Mouse (Mus musculus) gastrocnemius, postnatal 36 days (tissue): ENCODE results near the gene Tnnt1. TPM values are rescaled to one million over a fixed set of nuclear protein-coding genes. Genes with fewer than 3 reads are reported as not detected.
A peak's percentile ranks its signal among the peaks of the same experiment; 100 is the strongest.

Experiments
- DNase-seq, 2 experiments: peaks; one replicate each; pipeline ENCODE4 v3.0.0; 2022
- intact Hi-C: fragments of 180-260 bp; cut with DNase I; formaldehyde crosslinking; loops from one replicate; pipeline ENCODE4 v1.15.1; 2025
- total RNA-seq, 2 experiments: library from RNA; stranded (reverse); gene quantifications; 2 replicates each; pipeline ENCODE4 v1.2.3; 2021

The Tnnt1 gene
- total RNA-seq, 2 experiments from 2014 or later, result 181 to 818 TPM

GRCm38 (mm10) chr7:4523205-4524130 lies 7.3 kb upstream of the Tnnt1 start:
- no peak for DNase-seq
- intact Hi-C loops, result no loop called here

- no peak for DNase-seq
- intact Hi-C loops, result no loop called here
Measured at GRCm38 (mm10) chr7:4522292-4522691, 6.1 kb upstream of the Tnnt1 start.

GRCm38 (mm10) chr7:4521231-4522003 lies 5.2 kb upstream of the Tnnt1 start:
- DNase-seq, result no peak
- intact Hi-C loops, result no loop called here

DNA sequence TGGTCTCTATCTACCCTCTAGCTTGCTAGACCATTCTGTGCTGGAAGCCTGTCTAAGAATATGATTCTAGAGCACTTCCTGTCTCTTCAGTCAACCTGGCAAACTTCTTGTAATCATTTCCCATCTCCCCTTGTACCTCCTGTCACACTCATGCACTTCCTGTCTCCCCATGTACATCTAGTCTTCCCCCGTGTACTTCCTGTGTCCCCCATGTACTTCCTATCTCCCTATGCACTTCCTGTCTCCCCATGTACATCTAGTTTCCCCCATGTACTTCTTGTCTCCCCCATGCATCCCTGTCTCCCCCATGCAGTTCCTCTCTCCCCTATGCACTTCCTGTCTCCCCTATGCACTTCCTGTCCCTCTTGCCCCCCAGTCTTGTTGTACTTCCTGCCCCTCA lies 2.3 kb upstream of the Tnnt1 start:
- intact Hi-C loops, result no loop called here
- DNase-seq, result no peak

- intact Hi-C loops, result no loop called here
- no peak for DNase-seq
Measured at GRCm38 (mm10) chr7:4515853-4516252, 329 bp downstream of the Tnnt1 start.

DNA sequence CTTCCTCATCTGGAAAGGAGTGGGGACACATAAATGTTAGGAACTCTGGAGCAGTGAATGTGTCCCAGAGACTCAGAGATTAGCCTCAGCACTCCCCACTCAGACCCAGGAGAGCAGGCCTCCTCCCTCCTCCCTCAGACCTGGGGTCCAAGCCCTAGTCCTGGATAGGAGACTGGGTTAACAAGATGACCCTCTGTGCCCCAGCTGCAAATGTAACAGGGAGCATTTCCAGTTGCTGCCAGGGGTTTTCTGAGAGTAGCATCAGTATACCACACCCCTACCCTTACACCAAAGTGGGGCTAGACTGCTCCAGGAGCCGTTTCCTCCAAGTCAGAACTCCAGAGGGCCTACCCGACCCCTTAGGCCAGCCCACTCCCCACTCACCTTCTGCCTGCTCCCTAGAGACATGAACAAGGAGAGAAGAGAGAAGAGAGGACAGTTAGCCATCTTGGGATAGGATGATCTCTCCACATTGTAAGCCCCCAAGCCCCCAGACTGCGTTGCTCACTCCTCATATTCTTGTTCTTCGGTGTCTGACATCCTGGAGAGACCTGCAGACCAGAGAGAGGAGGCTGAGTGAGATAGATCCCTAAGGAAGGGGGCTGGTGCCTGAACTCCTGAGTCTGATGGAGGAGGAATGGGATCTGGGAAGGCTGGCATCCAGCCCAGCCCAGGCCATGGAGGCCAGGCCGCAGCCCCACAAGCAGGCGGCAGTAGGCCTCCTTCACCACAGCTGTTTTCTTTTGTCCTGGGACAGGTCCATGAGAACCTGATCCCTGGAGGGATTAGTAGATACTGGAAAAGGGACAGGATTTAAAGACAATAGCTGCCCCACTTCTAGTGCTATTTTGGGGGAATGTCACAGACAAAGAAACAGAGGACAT lies 2.1 kb downstream of the Tnnt1 start:
- intact Hi-C loops, result no loop called here
- no peak for DNase-seq

DNA sequence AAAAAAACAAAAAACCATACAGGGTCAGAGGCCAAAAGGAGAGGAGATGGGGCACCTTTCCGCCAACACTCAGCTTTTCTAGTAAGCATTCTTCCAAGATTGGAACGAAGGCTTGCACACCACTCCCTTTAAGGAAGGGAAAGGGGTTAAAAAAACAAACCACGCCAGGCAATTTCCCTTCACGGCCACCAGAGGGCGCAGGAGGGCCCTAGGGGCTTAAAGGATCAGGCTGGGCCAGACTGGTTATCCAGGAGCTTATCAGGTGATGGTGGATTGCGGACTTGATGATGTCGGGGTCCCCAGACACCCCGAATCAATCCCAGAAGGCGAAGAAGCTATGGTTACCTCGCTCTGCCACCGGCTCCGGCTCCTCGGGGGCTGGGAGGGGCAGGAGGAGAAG lies 2.9 kb downstream of the Tnnt1 start:
- DNase-seq, result no peak

GRCm38 (mm10) chr7:4511489-4512224 lies 4.5 kb downstream of the Tnnt1 start:
- intact Hi-C loops, result no loop called here
- DNase-seq, result no peak

More for the DNA sequence above, 2.9 kb downstream of the Tnnt1 start:
- intact Hi-C loops, result no loop called here

GRCm38 (mm10) chr7:4509863-4510608 lies 6.1 kb downstream of the Tnnt1 start:
- peak in 1 of 2 experiments; percentile 57 for DNase-seq

GRCm38 (mm10) chr7:4508739-4509116 lies 7.5 kb downstream of the Tnnt1 start:
- no peak for DNase-seq
- intact Hi-C loops, result loop anchor here (10.0 kb wide), 1 partner anchor 364 kb away; no protein-coding TSS in a partner anchor

More at GRCm38 (mm10) chr7:4509863-4510608, 6.1 kb downstream of the Tnnt1 start:
- intact Hi-C loops, result loop anchor here (10.0 kb wide), 1 partner anchor 365 kb away; no protein-coding TSS in a partner anchor

DNA sequence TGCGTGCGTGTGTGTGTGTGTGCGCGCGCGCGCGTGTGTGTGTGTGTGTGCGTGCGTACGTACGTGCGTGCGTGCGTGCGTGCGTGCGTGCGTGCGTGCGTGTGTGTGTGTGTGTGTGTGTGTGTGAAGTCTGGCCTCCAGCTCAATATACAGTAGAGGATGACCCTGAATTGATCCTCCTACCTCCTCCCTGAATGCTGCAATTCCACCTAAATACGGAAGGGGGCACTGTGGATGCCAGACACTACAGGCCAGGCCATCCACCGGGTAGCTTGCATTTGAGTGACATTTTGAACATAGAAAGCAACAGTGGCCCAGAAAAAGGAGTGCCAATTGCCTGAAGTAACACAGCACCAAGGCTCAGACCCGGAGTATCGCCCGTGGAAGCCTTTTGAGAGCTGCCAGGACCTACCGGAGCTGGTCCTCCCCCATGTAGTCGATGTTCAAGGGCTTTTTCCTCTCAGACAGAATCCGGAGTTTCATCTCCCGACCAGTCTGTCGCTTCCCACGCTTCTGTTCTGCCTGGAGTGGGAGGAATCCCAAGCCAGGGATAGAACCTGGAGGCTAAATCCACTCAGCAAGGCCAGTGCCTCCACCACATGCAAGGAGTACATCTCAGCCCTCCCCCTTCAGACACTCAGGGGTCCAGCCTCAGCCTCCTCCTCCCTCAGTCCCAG lies 8.0 kb downstream of the Tnnt1 start:
- no peak for DNase-seq
- intact Hi-C loops, result loop anchor here (10.0 kb wide), 1 partner anchor 363 kb away; no protein-coding TSS in a partner anchor

GRCm38 (mm10) chr7:4507220-4507619 lies 9.0 kb downstream of the Tnnt1 start:
- intact Hi-C loops, result loop anchor here (10.0 kb wide), 1 partner anchor 362 kb away; no protein-coding TSS in a partner anchor
- no peak for DNase-seq

GRCm38 (mm10) chr7:4504646-4505435 lies 11.3 kb downstream of the Tnnt1 start:
- intact Hi-C loops, result loop anchor here (10.0 kb wide), 1 partner anchor 360 kb away; no protein-coding TSS in a partner anchor

GRCm38 (mm10) chr7:4503858-4504257 lies 12.3 kb downstream of the Tnnt1 start:
- DNase-seq, result no peak
- intact Hi-C loops, result loop anchor here (10.0 kb wide), 1 partner anchor 359 kb away; no protein-coding TSS in a partner anchor

More at GRCm38 (mm10) chr7:4504646-4505435, 11.3 kb downstream of the Tnnt1 start:
- DNase-seq, result no peak

- DNase-seq, result no peak
- intact Hi-C loops, result loop anchor here (10.0 kb wide), 1 partner anchor 358 kb away; no protein-coding TSS in a partner anchor
Measured at GRCm38 (mm10) chr7:4503100-4503499, 13.1 kb downstream of the Tnnt1 start.

DNA sequence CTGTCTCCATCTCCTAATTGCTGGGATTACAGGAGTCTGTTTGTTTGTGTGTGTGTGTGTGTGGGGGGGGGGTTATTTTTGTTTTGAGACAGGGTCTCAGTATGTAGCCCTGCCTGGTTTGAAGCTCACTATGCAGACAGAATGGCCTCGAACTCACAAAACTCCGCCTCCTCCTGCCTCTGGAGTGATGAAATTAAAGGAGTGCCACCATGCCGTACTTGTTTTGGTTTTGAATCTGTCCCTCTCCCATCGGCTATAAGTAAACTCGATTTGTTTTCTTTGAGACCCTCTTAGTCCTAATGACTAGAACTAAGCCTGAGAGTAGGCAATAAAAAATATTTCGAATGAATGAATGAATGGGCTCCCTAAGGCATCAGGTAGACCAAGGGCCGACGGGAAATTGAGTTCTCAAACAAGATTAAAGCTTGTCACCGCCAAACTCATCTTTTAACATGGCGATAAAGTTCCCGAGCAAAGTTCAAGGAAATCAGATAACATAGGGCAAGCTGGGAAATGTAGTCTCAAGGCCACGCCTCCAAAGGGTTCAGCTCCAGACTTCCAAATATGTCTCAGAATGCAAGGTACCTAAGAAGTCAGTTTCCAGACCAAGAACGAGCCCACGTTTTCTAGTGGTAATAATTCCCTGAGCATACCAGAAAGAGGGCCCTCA lies 13.6 kb downstream of the Tnnt1 start:
- DNase-seq, result no peak
- intact Hi-C loops, result loop anchor here (10.0 kb wide), 1 partner anchor 358 kb away; no protein-coding TSS in a partner anchor
